Mouse (Mus musculus) spleen, adult 2 months (tissue): Measurements from ENCODE around the gene Cyp2d22. TPM values are rescaled to one million over a fixed set of nuclear protein-coding genes. Genes with fewer than 3 reads are reported as not detected.
A peak's percentile ranks its signal among the peaks of the same experiment; 100 is the strongest.

Experiments used
- DNase-seq, 2 experiments: peaks; one replicate each; pipeline versions ENCODE4 v3.0.0 to v3.0.0-alpha.2; 2012 to 2021; ENCODE audit warnings: low spot score in 2 of 2, low read depth in 1 of 2
- H3K27ac ChIP-seq: fragments of 200-500 bp; 2 replicates; pipeline ENCODE4 v1.5.1; 2012; ENCODE audit warnings: low read length, inconsistent platforms; ENCODE audit not compliant: insufficient read depth
- H3K27me3 ChIP-seq: fragments of 200-500 bp; 2 replicates; pipeline ENCODE4 v1.6.1; 2012; ENCODE audit warnings: mild to moderate bottlenecking, moderate library complexity, low read length, inconsistent platforms; ENCODE audit not compliant: control insufficient read depth, insufficient read depth
- H3K36me3 ChIP-seq: fragments of 200-500 bp; 2 replicates; pipeline ENCODE4 v1.6.1; 2012; ENCODE audit warnings: mild to moderate bottlenecking, low read length, inconsistent platforms; ENCODE audit not compliant: control insufficient read depth, insufficient read depth
- H3K4me1 ChIP-seq: fragments of 200-500 bp; 2 replicates; pipeline ENCODE4 v1.6.1; 2011; ENCODE audit warnings: inconsistent platforms; ENCODE audit not compliant: control insufficient read depth, insufficient read depth, insufficient read length
- H3K4me3 ChIP-seq: fragments of 200-500 bp; 2 replicates; pipeline ENCODE4 v1.5.1; 2011; ENCODE audit warnings: mild to moderate bottlenecking, inconsistent platforms; ENCODE audit not compliant: insufficient read depth, insufficient read length; ENCODE audit errors: extremely low read depth
- CTCF ChIP-seq: fragments of 200-500 bp; IDR thresholded peaks from 2 replicates; pipeline ENCODE4 v1.5.1; 2011; ENCODE audit warnings: mild to moderate bottlenecking, inconsistent platforms; ENCODE audit not compliant: insufficient read depth, insufficient read length, insufficient replicate concordance; ENCODE audit errors: extremely low read depth
- POLR2A ChIP-seq: fragments of 200-500 bp; IDR thresholded peaks from 2 replicates; pipeline ENCODE4 v1.6.1; 2011; ENCODE audit warnings: low read depth, low read length, inconsistent platforms
- WGBS: fragments of 180-500 bp; shearing (Covaris S2); methylation state at CpG from one replicate; pipeline ENCODE4 v1.1.7; 2018; 5-methylcytosine and 5-hydroxymethylcytosine counted together
- polyA plus RNA-seq: library from polyadenylated mRNA; depleted of rRNA; stranded (reverse); fragments of >200 nt; gene quantifications from 2 replicates; pipeline ENCODE4 v1.2.3, GENCODE M21; 2012; rRNA removed

The Cyp2d22 gene
- 11.3 and 12.0 TPM in 2 replicates for polyA plus RNA-seq

- no peak for TF ChIP-seq CTCF
- TF ChIP-seq POLR2A: no peak
- DNase-seq: peak in 1 of 2 experiments; percentile 41
- Histone ChIP-seq H3K4me3 (peak within 1 kb of the TSS; percentile 73), H3K4me1 (0 out of 2 replicates have a peak, but pooled peaks cover 3% of the 10 kb centered on the region), H3K27ac (peak within 1 kb of the TSS; percentile 80), H3K36me3 (no peaks in the 10 kb centered on the region), H3K27me3 (no peaks in the 10 kb centered on the region)
- 4% methylated on average over 17 of the region's 24 CpGs for WGBS
Observed at GRCm38 (mm10) chr15:82379871-82380713, at the start of gene Cyp2d22. Gene Cyp2d22 (minus strand): TSS chr15:82380260.

GRCm38 (mm10) chr15:82423471-82423870, 43.4 kb upstream of the Cyp2d22 start:
- no peaks in the 10 kb centered on the region for H3K27me3 ChIP-seq
- H3K36me3 ChIP-seq: no peaks in the 10 kb centered on the region
- TF ChIP-seq POLR2A (no peak), CTCF (no peak)
- no peak for DNase-seq
- H3K27ac ChIP-seq: no peak overlapping the region
- no peaks in the 10 kb centered on the region for H3K4me1 ChIP-seq
- 85% methylated on average over 3 of the region's 3 CpGs for WGBS
- H3K4me3 ChIP-seq: no peak overlapping the region

DNA sequence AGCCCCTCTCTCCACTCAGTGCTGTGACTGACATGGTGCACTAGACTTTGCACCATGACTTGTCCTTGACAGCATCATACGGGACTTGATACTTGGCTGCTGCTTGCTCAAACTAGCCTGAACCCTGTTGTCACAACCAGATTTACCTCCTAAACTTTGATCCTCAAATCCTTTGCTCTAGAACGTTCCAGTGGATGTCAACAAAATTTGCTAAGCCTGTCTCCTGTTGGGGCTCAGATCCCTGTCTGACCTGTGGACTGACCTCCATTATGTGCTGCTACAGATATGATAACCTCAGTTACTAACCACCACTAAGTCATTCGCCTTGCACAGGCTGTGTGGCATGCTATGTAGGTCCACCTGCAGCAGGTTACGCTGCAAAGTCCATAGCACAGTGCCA, 42.9 kb upstream of the Cyp2d22 start:
- no peak overlapping the region for H3K4me3 ChIP-seq
- H3K27me3 ChIP-seq: no peaks in the 10 kb centered on the region
- TF ChIP-seq POLR2A (no peak), CTCF (no peak)
- DNase-seq: no peak
- no peaks in the 10 kb centered on the region for H3K4me1 ChIP-seq
- no peaks in the 10 kb centered on the region for H3K36me3 ChIP-seq
- WGBS: 78% methylated on average over 4 of the region's 4 CpGs
- H3K27ac ChIP-seq: no peak overlapping the region

GRCm38 (mm10) chr15:82418616-82419015, 38.6 kb upstream of the Cyp2d22 start:
- Histone ChIP-seq H3K27ac (no peak overlapping the region), H3K4me1 (no peaks in the 10 kb centered on the region), H3K27me3 (no peaks in the 10 kb centered on the region), H3K36me3 (no peaks in the 10 kb centered on the region), H3K4me3 (no peak overlapping the region)
- no peak for TF ChIP-seq CTCF
- TF ChIP-seq POLR2A: no peak
- 79% methylated on average over 1 of the region's 1 CpGs for WGBS
- DNase-seq: no peak

DNA sequence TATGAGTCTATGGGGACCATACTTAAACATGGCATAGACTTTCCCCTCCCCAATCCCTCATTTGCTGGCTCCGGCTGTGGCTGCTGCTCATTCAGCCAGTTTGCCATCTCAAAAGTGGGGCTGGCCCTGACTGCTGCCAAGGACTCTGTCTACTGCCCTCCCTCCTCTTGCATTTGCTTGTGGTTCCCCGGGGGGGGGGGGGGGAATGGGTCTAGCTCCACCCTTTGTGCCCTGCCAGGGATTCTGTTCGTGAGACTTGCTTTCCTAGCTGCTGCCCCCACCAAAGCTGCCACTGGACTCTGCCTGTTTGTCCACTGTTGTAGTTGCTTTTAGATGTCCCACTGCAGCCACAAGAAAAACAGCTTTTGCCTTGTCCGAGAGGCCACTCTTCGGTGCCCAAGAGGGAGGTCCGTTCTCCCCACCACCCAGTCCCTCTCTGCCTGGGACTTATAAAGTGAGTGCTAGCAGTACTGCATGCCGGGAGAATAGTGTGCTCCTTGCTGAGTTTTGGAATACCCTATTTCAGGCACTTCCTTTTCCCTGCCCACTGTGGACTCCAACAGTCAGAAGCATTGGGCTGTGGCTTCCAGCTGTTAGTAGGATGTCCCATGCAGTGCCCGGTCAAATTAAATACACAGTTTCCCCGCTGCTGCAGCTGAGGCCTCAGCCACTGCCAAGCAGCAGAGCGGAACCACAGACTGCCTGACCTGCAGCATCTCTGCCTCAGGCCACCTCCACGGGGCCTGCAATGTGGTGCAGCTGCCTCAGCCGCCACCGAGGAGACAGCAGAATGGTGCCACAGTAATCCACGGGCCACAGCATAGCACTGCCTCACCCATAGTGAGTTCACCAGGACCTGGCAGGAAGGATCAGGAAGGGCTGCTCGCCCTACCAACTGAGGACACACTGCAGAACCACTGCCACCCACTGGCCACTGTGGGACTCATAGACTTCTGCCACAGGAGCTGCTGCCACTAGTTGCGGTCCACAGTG, 37.0 kb upstream of the Cyp2d22 start:
- no peaks in the 10 kb centered on the region for H3K27me3 ChIP-seq
- DNase-seq: peak; percentile 27 to 75
- 47% methylated on average over 16 of the region's 16 CpGs for WGBS
- H3K36me3 ChIP-seq: no peaks in the 10 kb centered on the region
- no peak overlapping the region for H3K27ac ChIP-seq
- TF ChIP-seq CTCF: peak; percentile 84; the same call in 1 of the 2 replicates
- TF ChIP-seq POLR2A: no peak
- H3K4me1 ChIP-seq: no peaks in the 10 kb centered on the region
- no peak overlapping the region for H3K4me3 ChIP-seq

GRCm38 (mm10) chr15:82407536-82407935, 27.5 kb upstream of the Cyp2d22 start:
- Histone ChIP-seq H3K27ac (no peak overlapping the region), H3K27me3 (no peaks in the 10 kb centered on the region)

More at GRCm38 (mm10) chr15:82407536-82407935, 27.5 kb upstream of the Cyp2d22 start:
- TF ChIP-seq CTCF: no peak
- no peak for TF ChIP-seq POLR2A
- no peak for DNase-seq
- no peak overlapping the region for H3K4me3 ChIP-seq
- H3K4me1 ChIP-seq: no peaks in the 10 kb centered on the region
- 69% methylated on average over 4 of the region's 4 CpGs for WGBS
- no peaks in the 10 kb centered on the region for H3K36me3 ChIP-seq
